Mouse (Mus musculus) left cerebral cortex, adult 2 months (tissue): ENCODE measurements at regions not wholly inside any gene's neighbourhood (a gene's known extent, or its start where the extent isn't known, plus 50 kb on each side); places are given as distances from the start of the nearest gene placed in this dataset.
A peak's percentile ranks its signal among the peaks of the same experiment; 100 is the strongest.

ENCODE experiments used
- DNase-seq, 2 experiments: peaks; one replicate each; pipeline ENCODE4 v3.0.0; 2021 to 2022; ENCODE audit warnings: low spot score in 2 of 2, mixed read lengths in 1 of 2; ENCODE audit errors: extremely low spot score in 1 of 2
- H3K27ac ChIP-seq: fragments of 200-600 bp; 2 replicates; pipeline ENCODE4 v1.8.1; 2022
- H3K4me3 ChIP-seq: fragments of 200-600 bp; 2 replicates; pipeline ENCODE4 v1.8.1; 2022
- CTCF ChIP-seq: fragments of 200-600 bp; IDR thresholded peaks from 2 replicates; pipeline ENCODE4 v1.8.1; 2022; ENCODE audit warnings: antibody characterized with exemption, mild to moderate bottlenecking, moderate library complexity
- intact Hi-C: fragments of 180-260 bp; cut with DNase I; formaldehyde crosslinking; loops from one replicate; pipeline ENCODE4 v1.15.1; 2025

DNA sequence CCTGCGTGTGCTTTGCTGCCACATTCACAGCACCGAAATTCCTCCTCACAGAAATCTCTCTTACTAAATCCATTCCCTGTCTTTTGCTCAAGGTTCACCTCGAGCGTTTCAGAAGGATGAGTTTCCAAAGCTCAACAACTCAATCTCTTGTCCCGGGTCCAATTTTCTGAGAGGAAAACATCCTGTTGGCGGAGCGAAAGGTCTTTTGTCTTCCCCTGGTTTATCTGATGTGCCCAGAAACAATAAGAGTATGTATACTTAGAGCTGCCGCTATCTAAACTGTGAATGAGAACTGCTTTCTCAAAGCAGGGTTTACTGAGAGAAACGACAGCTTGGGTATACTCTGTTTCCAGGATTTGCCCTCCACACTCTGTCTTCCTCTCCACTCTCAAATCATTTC, 115.6 kb upstream of the Lrig3 start:
- TF ChIP-seq CTCF, result no peak
- Histone ChIP-seq H3K27ac (no peak overlapping the region), H3K4me3 (no peak overlapping the region)
- DNase-seq, result no peak
- intact Hi-C loops, result no loop called here

DNA sequence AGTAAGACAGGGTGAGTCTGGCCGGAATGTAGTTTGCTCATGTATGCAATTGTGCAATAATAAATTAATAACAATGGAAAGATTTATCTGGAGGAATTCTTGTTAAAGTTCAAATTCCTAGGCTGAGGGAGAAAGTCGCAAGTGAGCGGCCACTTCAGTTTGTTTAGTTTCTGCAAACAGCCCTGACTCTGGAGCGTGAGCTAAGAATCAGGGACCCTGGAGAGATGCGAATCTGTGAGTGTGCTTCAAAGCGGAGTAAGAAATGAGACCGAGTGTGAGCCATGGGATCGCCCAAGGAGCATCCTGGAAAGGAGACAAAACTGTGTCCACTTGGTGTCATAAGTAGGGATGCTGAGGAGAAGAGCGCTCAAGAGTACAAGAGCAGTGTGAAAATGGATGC, 104.2 kb upstream of the Lrig3 start:
- no peak for TF ChIP-seq CTCF
- Histone ChIP-seq H3K4me3 (no peak overlapping the region), H3K27ac (no peak overlapping the region)
- intact Hi-C loops, result no loop called here
- no peak for DNase-seq

DNA sequence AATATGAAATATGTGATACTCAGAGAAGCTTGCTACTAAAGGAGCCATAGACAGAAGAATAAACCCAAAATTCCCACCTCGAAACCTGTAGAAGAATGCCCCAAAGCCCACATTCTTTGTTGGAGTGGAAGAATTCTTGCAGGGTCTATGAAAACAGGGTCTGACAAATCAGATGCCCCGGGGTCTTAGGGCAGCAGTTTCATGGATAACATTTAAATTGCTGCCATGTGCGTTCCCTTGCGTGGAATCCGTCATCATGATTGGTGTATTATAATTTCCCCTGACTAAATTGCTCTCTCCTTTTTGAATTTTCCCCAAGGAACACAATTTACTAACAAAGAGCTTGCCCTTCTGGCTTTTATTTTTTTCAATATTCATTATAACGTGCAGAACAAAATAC, 99.6 kb upstream of the Lrig3 start:
- DNase-seq, result no peak
- Histone ChIP-seq H3K4me3 (no peak overlapping the region), H3K27ac (no peak overlapping the region)
- TF ChIP-seq CTCF, result no peak
- intact Hi-C loops, result no loop called here

DNA sequence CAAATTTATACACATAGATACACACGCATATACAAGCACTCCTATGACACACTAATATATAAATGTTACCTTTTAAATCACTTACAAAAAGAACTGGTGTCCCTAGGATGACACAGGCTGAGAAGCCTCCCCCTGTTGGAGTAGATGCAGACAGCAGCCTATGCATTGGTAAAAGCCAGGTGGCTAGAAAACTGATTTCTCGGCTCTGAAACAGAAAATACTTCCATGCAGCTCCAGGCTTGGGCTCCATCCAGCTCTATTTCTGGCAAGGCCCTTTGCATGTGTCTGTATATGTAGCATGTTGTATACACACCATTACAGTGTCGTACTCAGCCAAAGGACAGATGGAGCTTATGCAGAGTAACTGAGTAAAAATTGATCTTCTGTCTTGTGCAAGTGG, 81.4 kb upstream of the Lrig3 start:
- peak; percentile 25 for TF ChIP-seq CTCF
- no peak for DNase-seq
- no peak overlapping the region for H3K27ac ChIP-seq
- no peak overlapping the region for H3K4me3 ChIP-seq
- intact Hi-C loops, result no loop called here

DNA sequence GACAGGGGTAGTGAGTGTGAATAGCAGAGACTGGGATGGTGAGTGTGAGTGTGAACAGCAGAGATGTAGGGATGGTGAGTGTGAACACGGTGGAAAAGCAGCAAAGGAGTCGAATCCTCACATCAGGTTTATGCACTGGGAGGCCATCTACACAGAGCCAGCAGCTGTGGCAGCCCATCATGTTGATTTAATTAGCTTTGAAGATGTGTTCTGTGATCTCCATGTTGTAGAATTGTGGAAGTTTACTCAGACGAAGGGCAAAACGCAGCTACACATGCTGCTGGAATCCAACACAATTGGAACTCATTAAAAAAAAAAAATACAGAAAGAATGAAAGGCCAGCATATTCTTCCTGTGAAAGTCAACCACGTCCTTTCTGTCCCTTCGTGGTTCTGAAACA, 80.2 kb upstream of the Lrig3 start:
- Histone ChIP-seq H3K4me3 (no peak overlapping the region), H3K27ac (no peak overlapping the region)
- TF ChIP-seq CTCF, result no peak
- intact Hi-C loops, result no loop called here
- DNase-seq, result no peak

DNA sequence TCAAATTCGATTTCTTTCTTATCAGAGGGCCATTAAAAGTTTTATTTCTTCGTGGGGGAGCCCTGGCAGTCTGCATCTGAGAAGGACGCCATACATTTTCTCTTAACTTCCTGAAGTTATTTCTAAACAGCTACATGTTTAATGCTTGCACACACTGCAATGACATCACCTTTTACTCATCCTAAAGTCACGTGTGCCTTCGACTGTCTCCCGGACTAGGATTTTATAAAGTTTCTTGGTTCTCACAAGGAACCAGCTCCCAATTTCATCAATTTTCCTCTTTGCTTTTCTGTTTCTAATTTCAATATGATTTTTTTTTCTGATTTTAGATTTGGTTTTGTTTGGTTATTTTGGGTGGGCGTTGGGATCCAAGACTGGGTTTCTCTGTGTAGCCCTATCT, 73.8 kb upstream of the Lrig3 start:
- no peak for DNase-seq
- no peak for TF ChIP-seq CTCF
- H3K27ac ChIP-seq, result no peak overlapping the region
- intact Hi-C loops, result no loop called here
- no peak overlapping the region for H3K4me3 ChIP-seq

DNA sequence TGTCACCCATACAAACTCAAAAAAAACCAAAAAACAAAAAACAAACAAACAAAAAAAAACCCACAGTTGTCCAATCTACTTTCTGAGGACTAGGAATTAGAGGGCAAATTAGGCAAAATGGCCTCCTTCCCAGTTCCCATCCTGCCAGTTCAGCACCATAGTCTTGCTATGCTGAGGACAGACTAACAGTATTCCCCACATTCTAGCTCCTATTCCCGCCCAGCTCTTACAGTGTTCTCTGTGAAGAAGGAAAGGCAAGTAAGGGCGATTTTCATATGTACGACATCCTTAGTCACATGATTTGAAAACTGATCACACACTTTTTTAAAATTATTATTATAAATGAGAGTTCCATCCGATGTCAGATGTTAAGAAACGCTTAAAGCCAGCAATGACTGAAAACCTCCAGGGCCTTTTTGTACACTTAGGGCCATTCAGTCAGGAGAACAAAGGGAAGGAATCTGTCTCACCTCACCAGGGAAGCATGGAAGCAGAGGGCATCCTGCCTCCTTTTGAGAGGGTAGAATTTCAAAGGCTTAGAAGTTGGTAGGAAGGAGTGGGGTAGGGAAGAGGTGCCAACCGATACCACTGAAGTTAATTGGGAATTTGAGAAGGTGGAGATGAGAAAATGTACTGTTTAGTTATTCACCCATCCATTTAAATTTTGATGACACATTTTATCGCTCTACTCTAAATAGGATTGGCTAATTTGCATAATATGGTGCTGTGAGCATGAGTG, 70.1 kb upstream of the Lrig3 start:
- intact Hi-C loops, result no loop called here
- Histone ChIP-seq H3K4me3 (no peak overlapping the region), H3K27ac (no peak overlapping the region)
- no peak for DNase-seq
- no peak for TF ChIP-seq CTCF

DNA sequence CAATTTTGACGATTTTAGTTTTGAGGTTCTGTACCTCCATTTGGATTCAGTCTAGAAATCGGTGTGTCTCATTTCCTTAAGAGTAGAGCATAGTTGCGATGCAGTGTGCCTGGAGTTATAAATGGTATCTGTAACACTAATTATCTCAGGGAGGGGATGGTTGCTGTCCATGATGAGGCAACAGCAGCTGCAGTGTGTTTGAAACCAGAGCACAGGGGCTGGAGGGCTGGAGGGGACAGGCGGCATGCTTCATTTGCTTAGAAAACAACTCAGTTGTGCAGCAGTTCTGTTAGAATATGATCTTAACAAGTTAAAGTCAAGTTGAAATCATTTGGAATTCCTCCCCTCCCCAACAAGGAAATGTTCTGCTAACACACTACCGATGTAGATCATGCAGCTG, 69.3 kb upstream of the Lrig3 start:
- H3K27ac ChIP-seq, result no peak overlapping the region
- intact Hi-C loops, result no loop called here
- H3K4me3 ChIP-seq, result no peak overlapping the region
- no peak for TF ChIP-seq CTCF
- DNase-seq, result no peak

DNA sequence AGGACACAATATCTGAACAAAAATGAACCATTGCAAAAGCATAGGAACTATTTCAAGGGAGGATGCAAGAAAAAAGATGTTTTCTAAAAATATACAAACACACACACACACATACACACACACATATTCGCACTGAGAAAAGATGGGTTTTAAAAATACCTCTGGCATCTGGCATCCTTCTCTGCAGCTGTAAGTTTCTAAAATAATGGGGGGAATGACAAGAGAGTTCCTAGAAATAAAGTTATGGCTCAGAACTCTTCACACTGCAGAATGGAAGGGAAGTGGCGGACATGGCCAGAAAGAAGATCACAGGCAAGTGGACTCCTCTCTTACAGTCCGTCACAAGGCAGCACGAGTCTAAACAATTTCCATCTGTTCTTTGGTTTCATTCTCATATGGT, 66.5 kb upstream of the Lrig3 start:
- intact Hi-C loops, result no loop called here
- Histone ChIP-seq H3K4me3 (no peak overlapping the region), H3K27ac (no peak overlapping the region)
- no peak for TF ChIP-seq CTCF
- DNase-seq, result no peak

DNA sequence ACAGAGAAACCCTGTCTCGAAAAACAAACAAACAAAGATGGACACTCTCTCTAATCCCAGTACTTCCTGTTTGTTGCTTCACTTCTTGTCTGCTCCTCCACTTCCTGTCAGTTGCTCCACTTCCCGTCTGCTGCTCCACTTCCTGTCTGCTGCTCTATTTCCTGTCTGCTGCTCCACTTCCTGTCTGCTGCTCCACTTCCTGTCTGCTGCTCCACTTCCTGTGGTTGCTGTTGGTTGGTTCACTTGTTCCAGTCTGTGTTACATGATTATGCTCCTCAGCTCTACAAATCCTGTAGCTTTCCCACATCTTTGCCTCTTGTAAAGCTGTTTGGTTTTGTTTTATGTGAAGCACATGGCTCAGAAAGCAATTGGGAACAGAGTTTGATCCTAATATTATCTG, 65.4 kb upstream of the Lrig3 start:
- DNase-seq, result no peak
- no peak for TF ChIP-seq CTCF
- Histone ChIP-seq H3K27ac (no peak overlapping the region), H3K4me3 (no peak overlapping the region)
- intact Hi-C loops, result no loop called here

DNA sequence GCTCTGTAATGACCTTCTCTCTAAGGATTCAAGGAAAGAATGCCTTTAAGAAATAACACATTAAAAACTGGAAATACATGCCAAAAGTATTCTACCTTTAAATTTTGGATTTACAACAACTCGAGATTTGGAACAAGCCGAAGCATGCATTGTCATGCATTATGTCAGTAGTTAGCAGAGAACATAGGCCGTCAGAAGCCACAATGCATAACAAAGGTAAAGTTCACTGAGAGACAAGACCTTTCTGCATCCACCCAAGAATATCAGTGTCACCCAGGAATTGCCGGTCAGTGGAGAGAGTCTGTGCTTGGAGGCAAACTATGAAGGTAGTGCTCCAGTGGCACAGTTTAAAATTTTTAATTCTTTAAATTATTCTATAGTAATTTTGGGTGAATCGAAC, 63.3 kb upstream of the Lrig3 start:
- H3K27ac ChIP-seq, result no peak overlapping the region
- no peak for TF ChIP-seq CTCF

DNA sequence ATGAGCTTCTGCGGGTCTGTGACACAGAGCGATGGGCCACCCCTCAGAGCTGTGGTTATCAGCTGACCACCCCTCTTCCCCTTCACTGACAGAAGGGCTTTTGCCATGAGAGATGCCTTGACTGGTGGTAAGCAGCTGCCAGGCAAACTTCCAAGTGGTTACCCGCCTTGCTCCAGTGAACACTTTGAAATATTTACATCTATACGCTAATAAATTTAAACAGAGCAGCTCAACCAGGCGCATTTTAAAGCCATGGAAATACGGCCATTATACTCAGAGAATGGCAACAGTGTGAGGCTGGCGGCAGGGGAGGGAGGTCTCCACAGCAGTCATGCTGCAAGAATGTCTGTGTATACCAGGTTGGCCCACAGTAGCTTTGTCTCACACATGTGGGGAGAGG, 53.8 kb upstream of the Lrig3 start:
- TF ChIP-seq CTCF, result no peak
- intact Hi-C loops, result no loop called here
- Histone ChIP-seq H3K27ac (no peak overlapping the region), H3K4me3 (no peak overlapping the region)
- DNase-seq, result no peak

More for the DNA sequence above, 63.3 kb upstream of the Lrig3 start:
- DNase-seq, result no peak
- H3K4me3 ChIP-seq, result no peak overlapping the region
- intact Hi-C loops, result no loop called here
